8 mouse cellular contexts compared by ENCODE assay signal in genomic region chr9:35108916-35109315, GRCm38 (mm10). TPM values are rescaled to one million over a fixed set of nuclear protein-coding genes. Genes with fewer than 3 reads are reported as not detected.
DNase-seq lines count a peak whose midpoint lies in the region; ATAC-seq and TF ChIP-seq lines count a peak whose summit lies in the region.

No protein-coding gene starts in this region.

- peak; percentile 27 for DNase-seq in adrenal gland, adult 2 months
- DNase-seq in adrenal gland, postnatal 25 days: no peak
- peak; percentile 45 for DNase-seq in cerebellum, adult 8-10 months
- peak; percentile 70 for DNase-seq in gastrocnemius, adult 2 months
- DNase-seq in liver, embryonic 11.5 days (ENCODE audit: low spot score): no peak
- DNase-seq in right cerebral cortex, postnatal 14 days: peak; percentile 59
- no peak for DNase-seq in thymus, postnatal 36 days

- peaks cover 43% of the 10 kb centered on the region for H3K4me1 ChIP-seq in intestine, embryonic 15.5 days (replicated peaks)
- peaks cover 77% of the 10 kb centered on the region for H3K4me1 ChIP-seq in liver, embryonic 11.5 days (replicated peaks; ENCODE audit: control insufficient read depth, insufficient read depth, low read length)

- intact Hi-C loops in gastrocnemius, adult 2 months (cut with DNase I): no loop called here

- no peaks in the 10 kb centered on the region for H3K9me3 ChIP-seq in intestine, embryonic 15.5 days
- no peaks in the 10 kb centered on the region for H3K9me3 ChIP-seq in liver, embryonic 11.5 days (ENCODE audit: control insufficient read depth, low read length)

- no peak for ATAC-seq in intestine, embryonic 15.5 days
- no peak for ATAC-seq in liver, embryonic 11.5 days (replicated peaks; ENCODE audit: low FRiP score)

- no peak for TF ChIP-seq CTCF in gastrocnemius, adult 2 months (IDR thresholded peaks at IDR 0.05)

- no peak overlapping the region for H3K4me3 ChIP-seq in gastrocnemius, adult 2 months
- no peak overlapping the region for H3K4me3 ChIP-seq in intestine, embryonic 15.5 days (replicated peaks)
- H3K4me3 ChIP-seq in liver, embryonic 11.5 days (ENCODE audit: low read depth, low read length): no peak overlapping the region

- H3K36me3 ChIP-seq in intestine, embryonic 15.5 days: no peaks in the 10 kb centered on the region
- H3K36me3 ChIP-seq in liver, embryonic 11.5 days (ENCODE audit: control insufficient read depth, insufficient read depth, low read length): no peaks in the 10 kb centered on the region; the same call in 1 of the 2 replicates

- WGBS in intestine, embryonic 15.5 days: 54% methylated on average over 5 of the region's 5 CpGs
- WGBS in liver, embryonic 11.5 days: 68% methylated on average over 5 of the region's 5 CpGs

- no peak overlapping the region for H3K4me2 ChIP-seq in intestine, embryonic 15.5 days (replicated peaks)
- peak overlapping the region; percentile 22; the same call in 1 of the 2 replicates for H3K4me2 ChIP-seq in liver, embryonic 11.5 days

- H3K27me3 ChIP-seq in intestine, embryonic 15.5 days (replicated peaks): no peaks in the 10 kb centered on the region
- H3K27me3 ChIP-seq in liver, embryonic 11.5 days (replicated peaks; ENCODE audit: control insufficient read depth, insufficient read depth, low read length): no peaks in the 10 kb centered on the region

- no peak overlapping the region for H3K9ac ChIP-seq in intestine, embryonic 15.5 days
- peak overlapping the region; percentile 25; the same call in 1 of the 2 replicates for H3K9ac ChIP-seq in liver, embryonic 11.5 days (ENCODE audit: low read depth, low read length)

- peak overlapping the region; percentile 59 for H3K27ac ChIP-seq in gastrocnemius, adult 2 months
- peak overlapping the region; percentile 44 for H3K27ac ChIP-seq in intestine, embryonic 15.5 days
- peak overlapping the region; percentile 0; the same call in 1 of the 2 replicates for H3K27ac ChIP-seq in liver, embryonic 11.5 days (ENCODE audit: low read depth, low read length)

RNA-seq across cellular contexts. Expression of gene St3gal4, which starts 10.2 kb away (rescaled TPM):
- 10 to 100 TPM; 18.6 to 45.7 TPM for total RNA-seq in adrenal gland, adult 2 months (2021)
- 22.2 and 31.6 TPM in 2 replicates for polyA plus RNA-seq in adrenal gland, adult 2 months (2012; rRNA removed)
- 31.0 and 39.8 TPM in 2 replicates for total RNA-seq in adrenal gland, postnatal 25 days (2021)
- total RNA-seq in gastrocnemius, adult 2 months (2021): 1 to 10 TPM; 4.2 to 4.3 TPM
- polyA plus RNA-seq in intestine, embryonic 15.5 days (2015; fragmentation: Nextera tagmentation; extraction: Ambion mirVana): 146 and 161 TPM in 2 replicates
- 34.8 and 40.1 TPM in 2 replicates for polyA plus RNA-seq in liver, embryonic 11.5 days (2014; fragmentation: Nextera tagmentation; extraction: Ambion mirVana)

Comparison
In these comparisons a context has a peak if more than half of its experiments do, and no peak if none do; other contexts are left out.
1. DNase-seq: peak in adrenal gland, adult 2 months (single experiment), cerebellum, adult 8-10 months (single experiment), gastrocnemius, adult 2 months (single experiment) and right cerebral cortex, postnatal 14 days (single experiment); none in adrenal gland, postnatal 25 days (single experiment), liver, embryonic 11.5 days (single experiment) and thymus, postnatal 36 days (0 of 2).
2. H3K27ac ChIP-seq: peak in every context shown above with its lines; median percentile 59 in gastrocnemius, adult 2 months; 44 in intestine, embryonic 15.5 days; 0 in liver, embryonic 11.5 days.